Mouse (Mus musculus): ENCODE data around the gene Kcnk13. TPM values are rescaled to one million over a fixed set of nuclear protein-coding genes. Genes with fewer than 3 reads are reported as not detected.

Kcnk13 gene
- polyA plus RNA-seq, 1 experiment from 2014 or later = 0.33 TPM

DNA sequence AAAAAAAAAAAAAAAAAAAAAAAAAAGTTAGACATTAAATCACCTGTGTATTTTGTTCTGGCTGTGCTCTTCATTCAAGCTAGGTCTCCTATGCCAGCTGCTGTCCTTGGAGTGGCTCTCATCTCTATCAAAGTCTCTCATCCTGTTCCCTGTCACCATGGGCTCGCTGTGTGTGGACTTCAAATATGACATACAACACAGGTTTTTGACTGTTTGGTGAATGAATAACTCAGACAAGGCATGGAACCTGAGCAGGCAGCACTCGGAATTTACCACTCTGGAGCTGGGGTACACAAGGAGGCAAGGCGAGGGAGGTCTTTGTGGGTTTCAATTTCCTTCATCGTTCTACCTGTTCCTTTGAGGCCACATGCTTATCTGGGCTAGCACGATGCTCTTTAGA lies 50.8 kb downstream of the Kcnk13 start:
- no peaks in the 10 kb centered on the region for H3K36me3 ChIP-seq (ENCODE audit: control insufficient read depth, insufficient read depth, low read length)
- no peak overlapping the region for H3K4me3 ChIP-seq (ENCODE audit: low read depth, low read length)
- no peaks in the 10 kb centered on the region for H3K9me3 ChIP-seq (ENCODE audit: control insufficient read depth, low read length)
- H3K27me3 ChIP-seq (ENCODE audit: control insufficient read depth, insufficient read depth, low read length) = no peaks in the 10 kb centered on the region
- H3K4me2 ChIP-seq (ENCODE audit: low read depth, low read length, severe bottlenecking) = no peak overlapping the region
- no peak overlapping the region for H3K27ac ChIP-seq (ENCODE audit: low read depth, low read length)
- no peak for DNase-seq (ENCODE audit: low spot score)
- H3K4me1 ChIP-seq (replicated peaks; ENCODE audit: control insufficient read depth, insufficient read depth, low read length) = no peaks in the 10 kb centered on the region
- 89% methylated on average over 5 of the region's 5 CpGs for WGBS
- H3K9ac ChIP-seq (ENCODE audit: low read length) = no peak overlapping the region
- no peak for ATAC-seq (replicated peaks; ENCODE audit: low FRiP score)

- H3K4me3 ChIP-seq (ENCODE audit: low read depth, low read length) = no peak overlapping the region
- no peak for ATAC-seq (replicated peaks; ENCODE audit: low FRiP score)
- H3K9me3 ChIP-seq (ENCODE audit: control insufficient read depth, low read length) = no peaks in the 10 kb centered on the region
- no peak overlapping the region for H3K4me2 ChIP-seq (ENCODE audit: low read depth, low read length, severe bottlenecking)
- no peaks in the 10 kb centered on the region for H3K27me3 ChIP-seq (ENCODE audit: control insufficient read depth, insufficient read depth, low read length)
- no peak overlapping the region for H3K27ac ChIP-seq (ENCODE audit: low read depth, low read length)
- H3K36me3 ChIP-seq (ENCODE audit: control insufficient read depth, insufficient read depth, low read length) = no peaks in the 10 kb centered on the region
- no peak for DNase-seq (ENCODE audit: low spot score)
- H3K4me1 ChIP-seq (replicated peaks; ENCODE audit: control insufficient read depth, insufficient read depth, low read length) = no peaks in the 10 kb centered on the region
- H3K9ac ChIP-seq (ENCODE audit: low read length) = no peak overlapping the region
- 91% methylated on average over 6 of the region's 6 CpGs for WGBS
Observed at GRCm38 (mm10) chr12:100017709-100018108, 53.4 kb downstream of the Kcnk13 start.

- Histone ChIP-seq H3K4me2 (ENCODE audit: low read depth, low read length, severe bottlenecking) (no peak overlapping the region), H3K36me3 (ENCODE audit: control insufficient read depth, insufficient read depth, low read length) (no peaks in the 10 kb centered on the region), H3K27ac (ENCODE audit: low read depth, low read length) (no peak overlapping the region), H3K9me3 (ENCODE audit: control insufficient read depth, low read length) (no peaks in the 10 kb centered on the region), H3K4me3 (ENCODE audit: low read depth, low read length) (no peak overlapping the region), H3K9ac (ENCODE audit: low read length) (no peak overlapping the region), H3K27me3 (ENCODE audit: control insufficient read depth, insufficient read depth, low read length) (no peaks in the 10 kb centered on the region), H3K4me1 (replicated peaks; ENCODE audit: control insufficient read depth, insufficient read depth, low read length) (no peaks in the 10 kb centered on the region; the same call in 1 of the 2 replicates)
- ATAC-seq (replicated peaks; ENCODE audit: low FRiP score) (no peak), DNase-seq (ENCODE audit: low spot score) (no peak)
- 84% methylated on average over 5 of the region's 5 CpGs for WGBS
Observed at GRCm38 (mm10) chr12:100022490-100022889, 58.2 kb downstream of the Kcnk13 start.

GRCm38 (mm10) chr12:100023821-100024365 lies 59.6 kb downstream of the Kcnk13 start:
- Histone ChIP-seq H3K9ac (ENCODE audit: low read length) (no peak overlapping the region), H3K36me3 (ENCODE audit: control insufficient read depth, insufficient read depth, low read length) (no peaks in the 10 kb centered on the region), H3K27ac (ENCODE audit: low read depth, low read length) (no peak overlapping the region), H3K4me3 (ENCODE audit: low read depth, low read length) (no peak overlapping the region), H3K27me3 (ENCODE audit: control insufficient read depth, insufficient read depth, low read length) (no peaks in the 10 kb centered on the region), H3K9me3 (ENCODE audit: control insufficient read depth, low read length) (no peaks in the 10 kb centered on the region), H3K4me2 (ENCODE audit: low read depth, low read length, severe bottlenecking) (no peak overlapping the region), H3K4me1 (replicated peaks; ENCODE audit: control insufficient read depth, insufficient read depth, low read length) (no peaks in the 10 kb centered on the region; the same call in 1 of the 2 replicates)
- DNase-seq (ENCODE audit: low spot score) (no peak), ATAC-seq (replicated peaks; ENCODE audit: low FRiP score) (no peak)
- WGBS = 85% methylated on average over 12 of the region's 12 CpGs

- Histone ChIP-seq H3K4me1 (replicated peaks; ENCODE audit: control insufficient read depth, insufficient read depth, low read length) (no peaks in the 10 kb centered on the region; the same call in 1 of the 2 replicates), H3K27ac (ENCODE audit: low read depth, low read length) (no peak overlapping the region), H3K9me3 (ENCODE audit: control insufficient read depth, low read length) (no peaks in the 10 kb centered on the region), H3K36me3 (ENCODE audit: control insufficient read depth, insufficient read depth, low read length) (no peaks in the 10 kb centered on the region), H3K4me3 (ENCODE audit: low read depth, low read length) (no peak overlapping the region), H3K9ac (ENCODE audit: low read length) (no peak overlapping the region), H3K4me2 (ENCODE audit: low read depth, low read length, severe bottlenecking) (no peak overlapping the region), H3K27me3 (ENCODE audit: control insufficient read depth, insufficient read depth, low read length) (no peaks in the 10 kb centered on the region)
- 56% methylated on average over 11 of the region's 11 CpGs for WGBS
- ATAC-seq (replicated peaks; ENCODE audit: low FRiP score) = 0 out of 2 replicates have a peak, but pooled peaks have one; percentile 24
- DNase-seq (ENCODE audit: low spot score) = no peak
Observed at GRCm38 (mm10) chr12:100025675-100026074, 61.4 kb downstream of the Kcnk13 start.

DNA sequence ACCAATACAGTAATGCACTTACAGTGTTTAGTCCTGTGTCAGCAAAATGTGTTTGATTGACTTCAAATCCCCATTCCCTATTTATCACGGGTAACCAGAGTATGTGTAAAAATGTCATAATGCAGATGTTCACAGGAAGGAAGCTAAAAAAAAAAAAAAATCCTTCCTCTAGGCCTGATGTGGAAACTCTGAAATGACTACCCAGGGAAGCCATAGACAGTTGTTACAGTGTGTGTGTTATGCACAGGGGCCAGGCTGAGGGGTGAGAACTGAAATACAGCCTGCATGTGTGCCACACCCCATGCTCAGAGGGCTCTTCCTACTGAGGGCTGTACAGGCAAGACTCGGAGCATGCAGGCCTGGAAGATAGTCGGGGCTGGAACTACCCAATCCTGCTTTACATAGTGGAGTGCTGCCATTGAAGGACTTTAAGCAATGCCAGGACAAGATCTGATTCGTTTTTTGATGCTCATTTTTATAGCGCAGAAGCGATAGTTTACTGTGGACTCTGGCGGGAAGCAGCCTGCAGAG lies 62.5 kb downstream of the Kcnk13 start:
- Histone ChIP-seq H3K27me3 (ENCODE audit: control insufficient read depth, insufficient read depth, low read length) (no peaks in the 10 kb centered on the region), H3K4me1 (replicated peaks; ENCODE audit: control insufficient read depth, insufficient read depth, low read length) (no peaks in the 10 kb centered on the region; the same call in 1 of the 2 replicates), H3K36me3 (ENCODE audit: control insufficient read depth, insufficient read depth, low read length) (no peaks in the 10 kb centered on the region), H3K4me2 (ENCODE audit: low read depth, low read length, severe bottlenecking) (no peak overlapping the region), H3K9ac (ENCODE audit: low read length) (no peak overlapping the region), H3K27ac (ENCODE audit: low read depth, low read length) (no peak overlapping the region), H3K4me3 (ENCODE audit: low read depth, low read length) (no peak overlapping the region), H3K9me3 (ENCODE audit: control insufficient read depth, low read length) (no peaks in the 10 kb centered on the region)
- 87% methylated on average over 7 of the region's 7 CpGs for WGBS
- no peak for DNase-seq (ENCODE audit: low spot score)
- ATAC-seq (replicated peaks; ENCODE audit: low FRiP score) = no peak

- Histone ChIP-seq H3K4me2 (ENCODE audit: low read depth, low read length, severe bottlenecking) (no peak overlapping the region), H3K4me3 (ENCODE audit: low read depth, low read length) (no peak overlapping the region), H3K36me3 (ENCODE audit: control insufficient read depth, insufficient read depth, low read length) (no peaks in the 10 kb centered on the region), H3K27ac (ENCODE audit: low read depth, low read length) (no peak overlapping the region), H3K4me1 (replicated peaks; ENCODE audit: control insufficient read depth, insufficient read depth, low read length) (no peaks in the 10 kb centered on the region; the same call in 1 of the 2 replicates), H3K27me3 (ENCODE audit: control insufficient read depth, insufficient read depth, low read length) (no peaks in the 10 kb centered on the region), H3K9me3 (ENCODE audit: control insufficient read depth, low read length) (no peaks in the 10 kb centered on the region), H3K9ac (ENCODE audit: low read length) (no peak overlapping the region)
- 83% methylated on average over 7 of the region's 7 CpGs for WGBS
- ATAC-seq (replicated peaks; ENCODE audit: low FRiP score) (no peak), DNase-seq (ENCODE audit: low spot score) (no peak)
Observed at GRCm38 (mm10) chr12:100027281-100027680, 63.0 kb downstream of the Kcnk13 start.

DNA sequence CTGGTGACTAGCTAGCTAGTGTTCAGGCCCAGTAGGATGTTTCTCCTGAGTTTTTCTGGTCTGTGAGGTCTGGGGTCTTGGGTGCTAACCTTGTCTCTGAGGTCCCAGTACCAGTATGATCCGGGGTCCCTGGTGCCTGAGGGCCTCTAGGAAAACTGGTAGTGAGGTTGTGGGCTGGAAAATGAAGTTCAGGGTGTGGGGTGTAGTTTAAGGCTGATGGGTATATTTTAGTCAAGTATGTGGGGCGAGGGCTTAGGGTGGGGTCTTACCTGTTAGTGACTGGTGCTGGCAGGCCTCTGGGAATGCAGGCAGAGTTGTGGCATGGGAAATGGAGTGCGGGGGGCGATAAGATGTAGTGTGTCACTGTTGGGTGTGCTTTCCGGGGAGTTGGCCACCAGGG lies 67.4 kb downstream of the Kcnk13 start:
- WGBS = 80% methylated on average over 5 of the region's 5 CpGs
- Histone ChIP-seq H3K27me3 (ENCODE audit: control insufficient read depth, insufficient read depth, low read length) (no peaks in the 10 kb centered on the region), H3K36me3 (ENCODE audit: control insufficient read depth, insufficient read depth, low read length) (no peaks in the 10 kb centered on the region), H3K4me2 (ENCODE audit: low read depth, low read length, severe bottlenecking) (no peak overlapping the region), H3K9ac (ENCODE audit: low read length) (no peak overlapping the region), H3K9me3 (ENCODE audit: control insufficient read depth, low read length) (no peaks in the 10 kb centered on the region), H3K4me1 (replicated peaks; ENCODE audit: control insufficient read depth, insufficient read depth, low read length) (no peaks in the 10 kb centered on the region), H3K4me3 (ENCODE audit: low read depth, low read length) (no peak overlapping the region), H3K27ac (ENCODE audit: low read depth, low read length) (no peak overlapping the region)
- no peak for ATAC-seq (replicated peaks; ENCODE audit: low FRiP score)
- no peak for DNase-seq (ENCODE audit: low spot score)

DNA sequence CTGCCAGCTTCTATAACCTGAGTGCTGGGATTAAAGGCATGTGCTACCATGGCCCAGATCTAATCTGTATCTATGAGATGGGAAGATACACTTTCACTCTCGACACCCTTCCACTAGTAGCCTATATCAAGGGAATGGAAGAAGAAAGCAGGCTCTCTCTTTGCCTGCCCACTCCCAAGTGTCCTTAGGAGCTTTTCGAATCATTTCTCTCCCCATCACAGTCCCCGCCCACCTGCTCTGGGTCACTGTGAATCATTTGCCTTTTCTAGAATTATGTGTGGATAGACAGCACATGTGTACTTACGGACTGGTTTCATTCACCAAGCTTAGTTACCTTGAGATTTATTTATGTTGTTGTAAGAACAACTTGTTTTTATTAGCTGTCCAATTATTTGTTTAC lies 68.2 kb downstream of the Kcnk13 start:
- no peak overlapping the region for H3K4me3 ChIP-seq (ENCODE audit: low read depth, low read length)
- no peak for DNase-seq (ENCODE audit: low spot score)
- 89% methylated on average over 4 of the region's 4 CpGs for WGBS

More for the DNA sequence above, 68.2 kb downstream of the Kcnk13 start:
- Histone ChIP-seq H3K9ac (ENCODE audit: low read length) (no peak overlapping the region), H3K4me1 (replicated peaks; ENCODE audit: control insufficient read depth, insufficient read depth, low read length) (no peaks in the 10 kb centered on the region), H3K36me3 (ENCODE audit: control insufficient read depth, insufficient read depth, low read length) (no peaks in the 10 kb centered on the region), H3K9me3 (ENCODE audit: control insufficient read depth, low read length) (no peaks in the 10 kb centered on the region), H3K27ac (ENCODE audit: low read depth, low read length) (no peak overlapping the region), H3K4me2 (ENCODE audit: low read depth, low read length, severe bottlenecking) (no peak overlapping the region), H3K27me3 (ENCODE audit: control insufficient read depth, insufficient read depth, low read length) (no peaks in the 10 kb centered on the region)
- no peak for ATAC-seq (replicated peaks; ENCODE audit: low FRiP score)
